Mouse (Mus musculus): ENCODE results near the gene Gpi1. TPM values are rescaled to one million over a fixed set of nuclear protein-coding genes. Genes with fewer than 3 reads are reported as not detected.

Gpi1 gene
- polyA plus RNA-seq (2015; fragmentation: Nextera tagmentation; extraction: Ambion mirVana): 448 and 487 TPM in 2 replicates

- Histone ChIP-seq H3K27me3 (replicated peaks; ENCODE audit: control insufficient read depth, insufficient read depth, low read length) (no peaks in the 10 kb centered on the region), H3K9me3 (ENCODE audit: control insufficient read depth, low read length) (no peaks in the 10 kb centered on the region), H3K27ac (ENCODE audit: low read length) (peak within 1 kb of the TSS; percentile 91), H3K36me3 (ENCODE audit: control insufficient read depth, insufficient read depth, low read length) (0 out of 2 replicates have a peak, but pooled peaks cover 2% of the 10 kb centered on the region), H3K9ac (ENCODE audit: low read depth, low read length) (peak within 1 kb of the TSS; percentile 86), H3K4me2 (ENCODE audit: low read depth, low read length) (peak within 1 kb of the TSS; percentile 87), H3K4me1 (ENCODE audit: control insufficient read depth, insufficient read depth, low read length) (peaks cover 39% of the 10 kb centered on the region), H3K4me3 (ENCODE audit: low read length) (peak within 1 kb of the TSS; percentile 80)
- peak; percentile 64 for ATAC-seq
- 0% methylated on average over 37 of the region's 39 CpGs for WGBS
These were observed at the start of gene Gpi1 for GRCm38 (mm10) chr7:34230116-34230515. Gpi1 (minus strand) TSS chr7:34230336.

GRCm38 (mm10) chr7:34277656-34278055 is 47.5 kb upstream of the Gpi1 start:
- ATAC-seq: no peak
- Histone ChIP-seq H3K4me2 (ENCODE audit: low read depth, low read length) (no peak overlapping the region), H3K27ac (ENCODE audit: low read length) (no peak overlapping the region), H3K4me1 (ENCODE audit: control insufficient read depth, insufficient read depth, low read length) (no peaks in the 10 kb centered on the region), H3K9me3 (ENCODE audit: control insufficient read depth, low read length) (no peaks in the 10 kb centered on the region), H3K9ac (ENCODE audit: low read depth, low read length) (no peak overlapping the region), H3K36me3 (ENCODE audit: control insufficient read depth, insufficient read depth, low read length) (no peaks in the 10 kb centered on the region), H3K4me3 (ENCODE audit: low read length) (no peak overlapping the region), H3K27me3 (replicated peaks; ENCODE audit: control insufficient read depth, insufficient read depth, low read length) (no peaks in the 10 kb centered on the region)
- 98% methylated on average over 2 of the region's 2 CpGs for WGBS

- no peak overlapping the region for H3K27ac ChIP-seq (ENCODE audit: low read length)
- no peak for ATAC-seq
- no peak overlapping the region for H3K4me3 ChIP-seq (ENCODE audit: low read length)
- H3K9ac ChIP-seq (ENCODE audit: low read depth, low read length): no peak overlapping the region
- no peaks in the 10 kb centered on the region for H3K9me3 ChIP-seq (ENCODE audit: control insufficient read depth, low read length)
- H3K27me3 ChIP-seq (replicated peaks; ENCODE audit: control insufficient read depth, insufficient read depth, low read length): no peaks in the 10 kb centered on the region
- H3K4me2 ChIP-seq (ENCODE audit: low read depth, low read length): no peak overlapping the region
- H3K4me1 ChIP-seq (ENCODE audit: control insufficient read depth, insufficient read depth, low read length): no peaks in the 10 kb centered on the region
- WGBS: 93% methylated on average over 3 of the region's 3 CpGs
- no peaks in the 10 kb centered on the region for H3K36me3 ChIP-seq (ENCODE audit: control insufficient read depth, insufficient read depth, low read length)
These were observed 45.9 kb upstream of the Gpi1 start for GRCm38 (mm10) chr7:34276066-34276465.

GRCm38 (mm10) chr7:34272465-34272864 is 42.3 kb upstream of the Gpi1 start:
- no peak for ATAC-seq
- 62% methylated on average over 4 of the region's 4 CpGs for WGBS
- Histone ChIP-seq H3K9me3 (ENCODE audit: control insufficient read depth, low read length) (no peaks in the 10 kb centered on the region), H3K36me3 (ENCODE audit: control insufficient read depth, insufficient read depth, low read length) (no peaks in the 10 kb centered on the region), H3K27me3 (replicated peaks; ENCODE audit: control insufficient read depth, insufficient read depth, low read length) (no peaks in the 10 kb centered on the region), H3K27ac (ENCODE audit: low read length) (no peak overlapping the region), H3K4me2 (ENCODE audit: low read depth, low read length) (no peak overlapping the region), H3K4me3 (ENCODE audit: low read length) (no peak overlapping the region), H3K4me1 (ENCODE audit: control insufficient read depth, insufficient read depth, low read length) (peaks cover 2% of the 10 kb centered on the region; the same call in 1 of the 2 replicates), H3K9ac (ENCODE audit: low read depth, low read length) (no peak overlapping the region)

GRCm38 (mm10) chr7:34268463-34268862 is 38.3 kb upstream of the Gpi1 start:
- H3K4me2 ChIP-seq (ENCODE audit: low read depth, low read length): no peak overlapping the region
- no peak overlapping the region for H3K4me3 ChIP-seq (ENCODE audit: low read length)
- no peaks in the 10 kb centered on the region for H3K27me3 ChIP-seq (replicated peaks; ENCODE audit: control insufficient read depth, insufficient read depth, low read length)
- H3K27ac ChIP-seq (ENCODE audit: low read length): no peak overlapping the region
- H3K9me3 ChIP-seq (ENCODE audit: control insufficient read depth, low read length): no peaks in the 10 kb centered on the region
- 74% methylated on average over 1 of the region's 1 CpGs for whole genome bisulfite sequencing
- no peak overlapping the region for H3K9ac ChIP-seq (ENCODE audit: low read depth, low read length)
- ATAC-seq: no peak
- peaks cover 10% of the 10 kb centered on the region; the same call in 1 of the 2 replicates for H3K4me1 ChIP-seq (ENCODE audit: control insufficient read depth, insufficient read depth, low read length)
- H3K36me3 ChIP-seq (ENCODE audit: control insufficient read depth, insufficient read depth, low read length): no peaks in the 10 kb centered on the region

GRCm38 (mm10) chr7:34266421-34266820 is 36.3 kb upstream of the Gpi1 start:
- H3K36me3 ChIP-seq (ENCODE audit: control insufficient read depth, insufficient read depth, low read length): peaks cover 4% of the 10 kb centered on the region; the same call in 1 of the 2 replicates
- H3K4me1 ChIP-seq (ENCODE audit: control insufficient read depth, insufficient read depth, low read length): peaks cover 10% of the 10 kb centered on the region; the same call in 1 of the 2 replicates
- H3K4me2 ChIP-seq (ENCODE audit: low read depth, low read length): no peak overlapping the region
- H3K9ac ChIP-seq (ENCODE audit: low read depth, low read length): no peak overlapping the region
- H3K27me3 ChIP-seq (replicated peaks; ENCODE audit: control insufficient read depth, insufficient read depth, low read length): no peaks in the 10 kb centered on the region
- no peak overlapping the region for H3K4me3 ChIP-seq (ENCODE audit: low read length)
- no peaks in the 10 kb centered on the region for H3K9me3 ChIP-seq (ENCODE audit: control insufficient read depth, low read length)
- no peak overlapping the region for H3K27ac ChIP-seq (ENCODE audit: low read length)
- ATAC-seq: 0 out of 2 replicates have a peak, but pooled peaks have one; percentile 21

- WGBS: 52% methylated on average over 5 of the region's 5 CpGs
- H3K27me3 ChIP-seq (replicated peaks; ENCODE audit: control insufficient read depth, insufficient read depth, low read length): no peaks in the 10 kb centered on the region
- peaks cover 4% of the 10 kb centered on the region; the same call in 1 of the 2 replicates for H3K36me3 ChIP-seq (ENCODE audit: control insufficient read depth, insufficient read depth, low read length)
- H3K4me1 ChIP-seq (ENCODE audit: control insufficient read depth, insufficient read depth, low read length): peaks cover 10% of the 10 kb centered on the region; the same call in 1 of the 2 replicates
- peak; percentile 67 for ATAC-seq
- H3K27ac ChIP-seq (ENCODE audit: low read length): no peak overlapping the region
- no peak overlapping the region for H3K9ac ChIP-seq (ENCODE audit: low read depth, low read length)
- H3K9me3 ChIP-seq (ENCODE audit: control insufficient read depth, low read length): no peaks in the 10 kb centered on the region
- H3K4me3 ChIP-seq (ENCODE audit: low read length): no peak overlapping the region
- H3K4me2 ChIP-seq (ENCODE audit: low read depth, low read length): no peak overlapping the region
These were observed 35.8 kb upstream of the Gpi1 start for GRCm38 (mm10) chr7:34265876-34266346.

- Histone ChIP-seq H3K27me3 (replicated peaks; ENCODE audit: control insufficient read depth, insufficient read depth, low read length) (no peaks in the 10 kb centered on the region), H3K9me3 (ENCODE audit: control insufficient read depth, low read length) (no peaks in the 10 kb centered on the region), H3K4me2 (ENCODE audit: low read depth, low read length) (no peak overlapping the region), H3K36me3 (ENCODE audit: control insufficient read depth, insufficient read depth, low read length) (peaks cover 4% of the 10 kb centered on the region; the same call in 1 of the 2 replicates), H3K4me1 (ENCODE audit: control insufficient read depth, insufficient read depth, low read length) (peaks cover 10% of the 10 kb centered on the region; the same call in 1 of the 2 replicates), H3K27ac (ENCODE audit: low read length) (no peak overlapping the region), H3K4me3 (ENCODE audit: low read length) (no peak overlapping the region), H3K9ac (ENCODE audit: low read depth, low read length) (no peak overlapping the region)
- 95% methylated on average over 5 of the region's 5 CpGs for WGBS
- no peak for ATAC-seq
These were observed 33.3 kb upstream of the Gpi1 start for GRCm38 (mm10) chr7:34263437-34263836.

GRCm38 (mm10) chr7:34258407-34258806 is 28.3 kb upstream of the Gpi1 start:
- no peak for ATAC-seq
- peaks cover 8% of the 10 kb centered on the region for H3K36me3 ChIP-seq (ENCODE audit: control insufficient read depth, insufficient read depth, low read length)
- H3K27ac ChIP-seq (ENCODE audit: low read length): no peak overlapping the region

GRCm38 (mm10) chr7:34257279-34257678 is 27.1 kb upstream of the Gpi1 start:
- peaks cover 8% of the 10 kb centered on the region for H3K36me3 ChIP-seq (ENCODE audit: control insufficient read depth, insufficient read depth, low read length)
- no peaks in the 10 kb centered on the region for H3K9me3 ChIP-seq (ENCODE audit: control insufficient read depth, low read length)
- H3K27me3 ChIP-seq (replicated peaks; ENCODE audit: control insufficient read depth, insufficient read depth, low read length): no peaks in the 10 kb centered on the region
- H3K27ac ChIP-seq (ENCODE audit: low read length): no peak overlapping the region; the same call in 1 of the 2 replicates
- H3K4me1 ChIP-seq (ENCODE audit: control insufficient read depth, insufficient read depth, low read length): no peaks in the 10 kb centered on the region
- no peak overlapping the region for H3K9ac ChIP-seq (ENCODE audit: low read depth, low read length)
- no peak overlapping the region for H3K4me3 ChIP-seq (ENCODE audit: low read length)
- 82% methylated on average over 9 of the region's 9 CpGs for WGBS
- ATAC-seq: no peak
- no peak overlapping the region for H3K4me2 ChIP-seq (ENCODE audit: low read depth, low read length)

More at GRCm38 (mm10) chr7:34258407-34258806, 28.3 kb upstream of the Gpi1 start:
- no peak overlapping the region for H3K4me2 ChIP-seq (ENCODE audit: low read depth, low read length)
- no peaks in the 10 kb centered on the region for H3K27me3 ChIP-seq (replicated peaks; ENCODE audit: control insufficient read depth, insufficient read depth, low read length)
- H3K4me1 ChIP-seq (ENCODE audit: control insufficient read depth, insufficient read depth, low read length): no peaks in the 10 kb centered on the region
- no peak overlapping the region for H3K4me3 ChIP-seq (ENCODE audit: low read length)
- H3K9ac ChIP-seq (ENCODE audit: low read depth, low read length): no peak overlapping the region
- WGBS: 90% methylated on average over 1 of the region's 1 CpGs
- H3K9me3 ChIP-seq (ENCODE audit: control insufficient read depth, low read length): no peaks in the 10 kb centered on the region

Measured in intestine, embryonic 16.5 days (tissue).